Mouse (Mus musculus): ENCODE measurements around the gene Mprip.

Mprip gene

DNA sequence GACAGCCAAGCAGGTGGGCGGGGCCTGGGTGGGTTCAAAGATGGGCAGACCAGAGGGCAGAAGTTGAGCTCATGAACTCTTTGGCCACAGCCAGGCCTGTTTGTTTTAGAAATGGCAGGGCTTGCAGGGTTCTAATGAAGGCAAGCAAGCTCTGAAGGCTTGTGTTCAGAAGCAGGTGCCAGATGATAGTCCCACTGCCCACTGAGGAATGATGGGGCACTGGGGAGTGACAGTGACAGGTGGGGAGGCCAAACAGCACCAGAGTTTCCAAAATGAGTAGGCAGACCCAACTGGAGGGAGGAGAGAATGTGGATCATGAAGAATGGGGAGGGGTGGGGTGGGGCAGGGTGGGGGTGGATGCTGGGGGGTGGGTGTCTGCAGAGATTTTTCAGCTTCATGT lies 144.2 kb downstream of the Mprip start:
- DNase-seq (ENCODE audit: low read depth), result no peak

DNA sequence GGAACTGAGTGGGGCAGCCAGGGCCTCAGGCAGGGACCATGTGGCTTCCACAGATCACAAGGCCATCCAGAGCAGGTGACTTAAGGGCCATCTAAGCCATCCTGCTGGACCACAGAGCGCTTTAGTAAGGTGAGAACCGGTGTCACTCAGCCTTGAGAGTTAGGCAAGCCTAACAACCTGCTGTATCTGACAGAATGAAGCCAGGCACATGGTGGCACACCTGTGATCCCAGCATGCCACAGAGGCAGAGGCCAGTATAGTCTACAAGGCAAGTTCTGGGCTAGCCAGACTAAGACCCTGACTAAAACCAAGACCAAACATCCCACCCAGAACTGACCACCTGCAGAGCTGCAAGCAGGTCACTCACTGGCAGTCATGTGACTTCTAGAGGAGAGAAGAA lies 144.6 kb downstream of the Mprip start:
- no peak for DNase-seq (ENCODE audit: low read depth)

DNA sequence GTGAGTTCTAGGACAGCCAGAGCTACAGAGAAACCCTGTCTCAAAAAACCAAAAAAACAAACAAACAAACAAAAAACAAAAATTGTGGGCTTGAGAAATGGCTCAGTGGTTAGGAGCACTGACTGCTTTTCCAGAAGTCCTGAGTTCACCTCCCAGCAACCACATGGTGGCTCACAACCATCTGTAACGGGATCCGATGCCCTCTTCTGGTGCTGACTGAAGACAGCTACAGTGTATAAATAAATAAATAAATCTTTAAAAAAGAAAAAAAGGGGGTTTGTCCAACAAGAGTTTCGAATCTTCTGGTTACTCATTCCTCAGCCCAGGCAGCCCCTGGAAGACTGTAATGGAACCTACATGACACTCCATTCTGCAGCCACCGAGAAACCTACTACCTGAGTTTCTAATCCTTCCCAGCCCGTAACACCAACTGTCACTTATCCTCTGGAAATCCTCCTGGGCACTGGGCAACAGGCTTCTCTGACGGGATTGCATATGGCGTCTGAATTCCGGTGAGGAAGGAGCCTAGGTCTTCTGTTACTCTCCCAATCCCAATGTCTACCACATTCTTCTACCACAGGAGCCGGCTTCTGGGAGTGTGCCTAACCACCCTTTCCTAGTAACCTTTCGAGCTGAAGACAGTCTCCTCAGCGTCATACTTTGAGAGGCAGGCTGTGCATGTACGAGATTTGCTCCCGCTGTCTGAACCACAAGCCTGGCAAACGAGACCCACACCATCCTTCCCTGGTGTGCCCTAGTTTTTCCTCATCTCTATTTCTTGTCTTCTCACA lies 147.3 kb downstream of the Mprip start:
- DNase-seq (ENCODE audit: low read depth), result no peak

DNA sequence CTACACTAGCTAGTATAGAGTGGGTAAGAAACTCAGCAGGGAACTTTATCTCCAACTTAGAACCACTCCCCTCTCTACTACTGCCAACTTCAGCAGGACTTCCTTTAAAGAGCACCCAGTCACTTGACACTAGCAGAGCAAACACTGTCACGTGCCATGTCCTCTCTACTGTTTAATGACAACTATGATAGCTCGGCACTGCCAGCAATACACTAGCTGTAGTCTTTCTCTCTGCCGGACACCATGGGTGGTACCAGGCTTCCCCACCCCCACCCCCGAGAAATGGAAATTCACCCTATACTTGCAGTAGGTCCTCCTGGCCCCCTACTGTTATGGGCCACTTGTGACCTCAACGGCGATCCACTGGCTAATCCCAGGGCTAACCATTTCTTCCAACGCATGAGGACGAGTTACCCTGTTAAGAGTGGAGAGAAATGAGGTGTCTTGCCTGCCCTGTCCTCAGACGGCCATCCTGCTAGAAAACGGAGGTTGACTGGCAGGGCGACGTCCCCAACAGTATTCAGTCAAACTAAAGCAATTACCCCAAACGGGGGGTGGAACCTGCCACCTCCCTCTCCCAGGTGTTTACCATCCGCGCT lies 148.1 kb downstream of the Mprip start:
- DNase-seq (ENCODE audit: low read depth), result peak; percentile 66

DNA sequence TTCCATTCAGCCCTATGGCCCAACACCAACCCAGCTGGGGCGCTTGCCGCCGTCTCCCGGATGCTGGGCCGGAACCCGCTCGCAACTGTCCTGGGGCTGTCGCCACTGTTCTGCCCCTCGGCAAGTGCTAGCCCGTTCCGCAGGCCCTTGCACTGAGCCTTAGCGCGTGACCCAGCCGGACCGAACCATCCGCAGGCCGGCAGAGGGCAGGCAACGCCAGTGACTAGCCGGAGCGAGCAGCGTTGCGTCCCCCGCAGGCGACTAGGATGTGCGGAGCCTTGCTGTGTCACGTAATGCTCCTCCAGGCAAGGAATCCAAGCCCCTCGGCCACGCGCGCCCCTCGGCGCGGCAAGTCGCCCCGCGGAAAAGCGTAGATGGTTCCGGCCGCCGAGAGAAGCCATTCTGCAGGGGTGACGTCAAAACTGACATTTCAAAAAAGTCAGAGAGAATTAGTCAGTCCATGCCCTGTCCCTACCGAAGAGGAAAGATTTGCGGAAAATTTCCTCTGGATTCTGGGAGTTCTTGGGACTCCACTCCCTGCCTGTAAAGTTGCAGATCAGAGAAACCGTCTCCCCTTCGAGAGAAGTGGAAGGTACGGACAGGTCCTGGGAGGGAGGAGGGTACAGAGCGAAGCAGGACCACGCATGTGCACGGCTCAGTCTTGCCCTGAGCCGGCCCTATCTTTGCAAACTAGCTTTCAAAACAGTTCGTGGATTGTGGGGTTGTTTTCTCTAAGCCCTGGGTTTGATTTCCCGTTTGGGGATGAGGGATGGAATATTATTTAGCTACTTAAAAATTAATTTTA lies 148.8 kb downstream of the Mprip start, which contains the start of gene Flcn:
TSS of gene Flcn (minus strand) at position 347 of the 805 bp plus-strand sequence.
- DNase-seq (ENCODE audit: low read depth), result peak; percentile 80

DNA sequence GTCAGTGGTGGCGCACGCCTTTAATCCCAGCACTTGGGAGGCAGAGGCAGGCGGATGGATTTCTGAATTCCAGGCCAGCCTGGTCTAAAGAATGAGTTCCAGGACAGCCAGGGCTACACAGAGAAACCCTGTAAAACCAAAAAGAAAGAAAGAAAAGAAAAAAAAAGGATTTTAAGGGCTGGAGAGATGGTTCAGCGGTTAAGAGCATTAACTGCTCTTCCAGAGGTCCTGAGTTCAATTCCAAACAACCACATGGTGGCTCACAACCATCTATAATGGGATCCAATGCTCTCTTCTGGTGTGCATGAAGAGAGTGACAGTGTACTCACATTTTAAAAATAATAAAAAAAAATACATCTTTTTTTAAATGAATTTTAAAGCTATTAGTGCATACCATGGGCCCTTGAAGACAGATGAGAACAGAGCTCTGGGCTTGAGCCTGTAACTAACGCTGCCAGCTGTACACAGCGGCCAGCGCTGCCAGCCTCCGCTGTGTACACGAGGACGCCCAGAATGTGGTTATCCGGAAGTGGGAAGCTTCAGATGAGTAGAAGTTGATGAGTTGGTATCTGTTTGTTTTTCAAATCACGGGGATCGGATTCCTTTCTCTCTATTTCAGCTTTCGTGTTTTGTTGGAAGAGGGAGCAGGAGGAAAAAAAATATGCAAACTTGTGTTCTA lies 149.5 kb downstream of the Mprip start:
- no peak for DNase-seq (ENCODE audit: low read depth)

DNA sequence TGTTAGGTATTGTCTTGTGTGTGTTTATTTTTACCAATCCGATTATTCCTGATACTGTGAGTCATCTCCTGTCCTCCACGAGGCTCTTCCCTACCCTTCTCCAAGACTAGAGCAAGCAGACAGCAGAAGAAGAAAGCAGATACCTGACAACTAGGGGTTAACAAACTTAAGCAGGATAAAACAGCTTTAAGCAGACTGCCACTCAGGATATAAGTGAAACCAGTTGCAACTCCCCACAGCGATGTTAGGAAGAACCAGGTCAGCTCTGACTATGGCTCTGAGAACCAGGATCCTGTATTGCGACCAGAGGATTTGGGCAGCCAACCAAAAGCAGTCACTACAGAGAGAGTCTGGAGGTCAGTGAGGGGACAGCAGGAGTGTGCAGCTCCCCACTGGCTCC lies 150.1 kb downstream of the Mprip start:
- DNase-seq (ENCODE audit: low read depth), result no peak

DNA sequence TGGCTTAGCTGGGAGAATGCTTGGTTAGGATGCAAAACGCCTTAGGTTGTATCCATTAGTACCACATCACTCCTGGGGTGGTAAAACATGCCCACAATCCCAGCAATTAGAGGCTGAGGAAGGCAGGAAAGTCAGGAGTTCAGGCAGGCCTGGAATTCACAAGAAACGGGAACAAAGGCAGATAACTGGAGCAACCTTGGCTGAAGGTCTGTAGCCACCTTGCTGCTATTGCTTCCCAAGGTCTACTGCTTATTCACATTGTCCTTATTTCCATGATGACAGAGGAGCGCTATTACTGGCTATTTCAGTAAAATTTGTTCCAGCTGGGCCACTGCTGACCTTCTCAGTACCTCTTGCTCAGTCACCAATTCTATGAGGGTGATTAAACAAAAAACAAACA lies 152.2 kb downstream of the Mprip start:
- DNase-seq (ENCODE audit: low read depth), result no peak

DNA sequence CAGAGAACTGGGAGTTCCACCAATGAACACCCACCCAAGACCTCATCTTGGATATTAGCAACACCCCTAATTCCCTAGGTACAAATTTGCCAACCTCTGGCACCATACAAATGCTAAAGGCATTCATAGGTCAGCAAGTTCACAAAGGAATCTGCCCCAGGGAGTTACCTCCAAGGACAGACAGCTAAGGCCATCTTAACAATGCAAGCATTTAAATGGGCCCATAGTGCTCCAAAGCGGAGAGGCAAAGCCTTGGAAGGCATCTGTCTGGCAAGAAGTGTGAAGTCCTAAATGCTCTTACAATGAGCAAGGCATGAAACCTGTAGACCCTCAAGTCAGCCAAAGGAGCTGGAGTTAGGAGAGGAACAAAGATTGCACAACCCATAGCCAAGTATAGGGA lies 153.2 kb downstream of the Mprip start:
- no peak for DNase-seq (ENCODE audit: low read depth)

DNA sequence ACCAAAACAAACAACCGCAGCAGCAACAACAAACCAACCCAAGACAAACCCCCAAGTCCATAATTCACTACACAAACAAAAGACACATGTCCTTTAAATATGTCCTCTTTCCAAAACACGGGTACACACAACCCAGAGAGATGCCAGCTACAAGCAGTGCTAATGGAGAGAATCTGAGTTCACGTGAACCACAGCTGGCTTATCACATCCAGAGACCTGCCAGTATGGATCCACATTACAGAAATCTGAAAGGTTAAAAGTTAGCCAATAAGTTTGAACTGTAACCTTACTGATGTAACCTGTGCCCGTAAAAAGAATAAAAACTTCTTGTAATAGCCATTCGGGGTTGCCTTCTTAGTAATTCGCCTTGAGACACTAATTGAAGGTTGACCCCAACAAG lies 153.8 kb downstream of the Mprip start:
- no peak for DNase-seq (ENCODE audit: low read depth)

DNA sequence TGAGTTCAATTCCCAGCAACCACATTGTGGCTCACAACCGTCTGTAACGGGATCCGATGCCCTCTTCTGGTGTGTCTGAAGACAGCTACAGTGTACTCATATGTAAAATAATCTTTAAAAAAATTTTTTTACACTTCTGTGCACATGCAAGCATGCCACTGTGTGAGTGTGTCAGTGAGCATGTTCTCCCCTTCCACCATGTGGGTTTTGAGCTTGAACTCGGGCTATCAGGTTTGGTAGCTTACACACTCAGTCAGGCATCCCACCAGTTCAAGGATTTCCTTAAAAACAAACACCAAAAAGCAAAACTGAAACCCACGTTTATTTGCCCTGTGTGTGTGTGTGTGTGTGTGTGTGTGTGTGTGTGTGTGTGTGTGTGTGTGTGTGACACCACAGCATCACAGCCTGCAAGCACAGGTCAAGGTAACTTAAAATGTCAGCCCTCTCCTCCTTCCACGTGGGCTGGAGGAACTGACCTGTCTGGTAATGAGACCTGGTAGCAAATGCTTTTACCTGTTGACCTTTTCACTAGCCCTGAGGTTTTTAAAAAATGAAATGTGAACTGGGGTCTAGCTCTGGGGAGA lies 154.5 kb downstream of the Mprip start:
- no peak for DNase-seq (ENCODE audit: low read depth)

DNA sequence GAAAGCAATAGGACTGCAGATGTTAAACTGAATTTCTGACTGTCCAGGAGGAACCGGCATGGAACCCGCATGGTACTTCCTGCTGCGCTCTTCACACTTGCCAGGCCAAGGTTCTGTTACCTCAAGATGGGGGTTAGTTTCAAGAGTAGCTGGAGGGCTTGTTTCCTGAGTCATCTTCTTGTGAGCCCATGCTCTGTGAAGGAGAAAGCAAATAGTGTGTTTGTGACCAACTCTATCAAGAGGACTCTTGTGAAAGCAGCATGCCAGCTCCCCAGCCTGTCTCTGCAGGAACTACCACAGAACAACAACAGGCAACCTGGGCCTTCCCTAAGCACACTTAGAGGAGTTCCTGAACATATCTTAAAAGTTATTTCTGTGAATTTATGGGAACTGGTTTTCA lies 156.8 kb downstream of the Mprip start:
- DNase-seq (ENCODE audit: low read depth), result no peak

DNA sequence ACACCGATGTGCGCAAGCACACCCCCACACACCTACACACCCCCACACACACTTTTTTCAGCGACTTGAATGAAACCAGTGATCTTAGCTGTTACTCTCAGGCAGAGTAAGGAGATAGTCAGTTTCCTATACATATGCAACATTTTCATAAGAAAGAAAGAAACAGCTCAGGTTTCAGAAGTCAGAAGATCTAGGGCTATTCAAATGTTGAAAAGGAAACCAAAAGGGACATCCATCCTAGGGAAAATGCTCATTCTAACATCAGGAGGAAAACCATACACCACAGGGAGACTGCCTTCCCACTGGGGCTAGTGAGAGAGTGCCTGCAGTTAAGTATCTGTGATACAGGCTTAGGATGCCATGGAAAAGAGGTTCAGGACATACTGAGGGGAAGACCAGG lies 160.5 kb downstream of the Mprip start:
- no peak for DNase-seq (ENCODE audit: low read depth)

All from c-Kit-positive CD71-positive TER-119-negative erythroid progenitor cells, embryonic 14.5 days (primary cell).